Mouse (Mus musculus) liver, adult (tissue): ENCODE measurements around the gene Tbcc.

ENCODE experiments used
- GATA4 ChIP-seq: IDR thresholded peaks from 2 replicates; pipeline ENCODE4 v1.6.1; 2014; ENCODE audit warnings: mild to moderate bottlenecking, low read length; ENCODE audit not compliant: insufficient replicate concordance

The Tbcc gene

GRCm38 (mm10) chr17:46920855-46921254 is 30.4 kb downstream of the Tbcc start:
- no peak for TF ChIP-seq GATA4

DNA sequence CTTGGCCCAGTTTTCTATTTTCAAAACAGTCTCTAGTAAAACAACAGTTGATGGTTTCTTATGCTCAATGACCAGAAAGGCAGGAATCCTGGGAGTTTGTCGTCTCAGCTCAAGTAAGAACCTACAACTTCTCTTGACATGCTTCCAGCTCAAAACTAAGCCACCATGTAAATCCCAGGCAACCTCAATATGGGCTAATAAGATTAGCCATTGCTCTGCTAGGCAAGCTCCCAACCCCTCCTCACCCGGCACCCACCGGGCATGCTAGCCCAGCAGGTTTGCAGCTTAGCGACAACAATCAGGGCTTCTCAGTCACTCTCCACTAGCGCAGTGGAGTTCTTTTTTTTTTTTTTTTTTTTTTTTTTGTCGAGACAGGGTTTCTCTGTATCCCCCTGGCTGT is 35.7 kb downstream of the Tbcc start:
- no peak for TF ChIP-seq GATA4

GRCm38 (mm10) chr17:46926941-46927340 is 36.5 kb downstream of the Tbcc start:
- no peak for TF ChIP-seq GATA4

DNA sequence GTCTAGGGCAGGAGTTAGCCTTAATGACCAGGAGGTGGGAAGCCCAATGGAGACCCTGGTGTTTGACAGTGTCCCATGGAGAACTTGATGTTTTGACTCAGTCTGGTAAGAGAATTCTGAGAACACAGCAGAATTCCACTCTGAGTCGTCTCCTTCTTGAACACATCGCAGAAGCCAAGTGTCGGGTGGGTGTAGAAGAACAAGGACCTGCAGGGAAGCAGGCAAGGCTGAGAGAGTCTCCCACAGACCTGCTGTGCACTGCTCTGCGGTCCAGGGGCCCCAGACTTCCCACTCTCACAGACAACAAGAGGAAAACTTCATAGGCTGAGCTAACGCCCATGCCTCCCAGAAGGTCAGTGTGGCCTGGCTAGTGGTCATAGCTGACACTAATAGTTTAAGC is 37.3 kb downstream of the Tbcc start:
- TF ChIP-seq GATA4: no peak

DNA sequence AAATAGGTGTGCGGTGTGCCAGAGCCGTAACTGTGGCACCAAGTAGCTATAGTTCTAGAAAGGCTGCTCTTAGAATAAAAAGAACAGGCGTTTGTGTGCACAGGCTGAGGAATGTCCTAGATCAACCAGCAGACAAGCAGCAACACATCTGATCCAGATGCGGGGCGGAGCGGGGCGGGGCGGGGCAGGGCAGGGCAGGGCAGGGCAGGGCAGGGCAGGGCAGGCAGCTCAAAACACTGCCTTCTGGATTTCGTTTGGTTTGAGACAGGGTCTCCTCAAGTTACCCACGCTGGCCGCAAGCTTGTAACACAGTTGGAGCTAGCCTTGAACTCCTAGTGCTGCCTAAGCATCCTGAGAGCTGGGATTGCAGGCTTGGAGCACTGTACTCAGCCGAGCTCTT is 38.8 kb downstream of the Tbcc start:
- no peak for TF ChIP-seq GATA4

DNA sequence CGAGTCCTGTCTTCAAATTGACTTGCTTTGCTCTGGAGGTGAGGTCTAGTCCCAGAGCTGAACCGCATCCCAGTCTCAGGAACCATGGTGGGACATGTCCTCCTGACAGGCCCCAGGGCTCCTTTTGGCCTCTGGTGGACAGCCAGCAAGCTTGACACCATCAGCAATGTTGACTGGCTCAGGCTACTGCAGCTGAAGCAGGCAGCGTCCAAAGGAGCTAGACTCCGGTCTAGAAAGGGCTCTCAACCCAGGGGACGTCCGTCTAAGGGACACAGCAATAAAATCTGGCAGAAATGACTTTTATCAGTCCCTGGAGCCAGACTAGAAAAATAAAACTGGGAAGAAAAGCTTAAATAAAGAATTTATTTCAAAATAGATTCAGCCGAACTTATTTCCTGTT is 39.4 kb downstream of the Tbcc start:
- no peak for TF ChIP-seq GATA4

GRCm38 (mm10) chr17:46932961-46933360 is 42.5 kb downstream of the Tbcc start:
- TF ChIP-seq GATA4: no peak

GRCm38 (mm10) chr17:46933557-46934348 is 43.3 kb downstream of the Tbcc start:
- TF ChIP-seq GATA4: no peak

DNA sequence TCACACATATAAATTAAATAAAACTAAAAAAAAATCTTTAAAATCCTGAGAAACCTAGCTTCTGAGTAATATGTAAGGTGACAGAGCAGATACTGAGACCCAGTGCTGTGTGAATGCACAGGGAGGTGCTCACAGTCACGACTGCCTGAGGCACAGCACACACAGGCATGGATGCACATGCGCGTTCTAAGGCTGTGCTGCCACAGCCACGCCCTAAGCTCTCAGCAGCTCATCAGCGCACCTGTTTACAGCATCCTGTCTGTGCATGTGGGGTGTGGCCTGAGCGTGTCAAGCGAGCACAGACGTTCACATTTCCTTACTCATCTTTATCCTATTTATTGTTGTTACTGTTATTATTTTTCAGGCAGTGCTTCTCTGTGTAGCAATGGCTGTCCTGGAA is 50.0 kb downstream of the Tbcc start:
- no peak for TF ChIP-seq GATA4
